Mouse (Mus musculus) neural tube, embryonic 12.5 days (tissue): ENCODE measurements at regions not wholly inside any gene's neighbourhood (a gene's known extent, or its start where the extent isn't known, plus 50 kb on each side); places are given as distances from the start of the nearest gene placed in this dataset.

Source experiments
- ATAC-seq: fragments of 200-750 bp; cut with Nextera tagmentation; 2 replicates; pipeline ENCODE4 v1.8.0; 2017; ENCODE audit warnings: low read depth, mild to moderate bottlenecking, moderate TSS enrichment, moderate library complexity; ENCODE audit not compliant: low FRiP score
- H3K27ac ChIP-seq: fragments of 300-500 bp; sonication (generic); 2 replicates; pipeline ENCODE4 v1.5.1; 2016
- H3K27me3 ChIP-seq: fragments of 300-500 bp; sonication (generic); replicated peaks from 2 replicates; pipeline ENCODE4 v1.6.1; 2016; ENCODE audit warnings: mild to moderate bottlenecking
- H3K36me3 ChIP-seq: fragments of 300-500 bp; sonication (generic); 2 replicates; pipeline ENCODE4 v1.6.1; 2016; ENCODE audit warnings: mild to moderate bottlenecking
- H3K4me1 ChIP-seq: fragments of 300-500 bp; sonication (generic); 2 replicates; pipeline ENCODE4 v1.6.1; 2016
- H3K4me2 ChIP-seq: fragments of 300-500 bp; sonication (generic); replicated peaks from 2 replicates; pipeline ENCODE4 v1.6.1; 2016; ENCODE audit warnings: mild to moderate bottlenecking
- H3K4me3 ChIP-seq: fragments of 300-500 bp; sonication (generic); 2 replicates; pipeline ENCODE4 v1.5.1; 2016
- H3K9ac ChIP-seq: fragments of 300-500 bp; sonication (generic); 2 replicates; pipeline ENCODE4 v1.6.1; 2016; ENCODE audit warnings: mild to moderate bottlenecking
- H3K9me3 ChIP-seq: fragments of 300-500 bp; sonication (generic); 2 replicates; pipeline ENCODE4 v1.6.1; 2016; ENCODE audit warnings: mild to moderate bottlenecking
- WGBS: fragments of 180-500 bp; shearing (Covaris S2); methylation state at CpG from one replicate; pipeline ENCODE4 v1.1.7; 2016; 5-methylcytosine and 5-hydroxymethylcytosine counted together

- no peak for ATAC-seq
- Histone ChIP-seq H3K9me3 (no peaks in the 10 kb centered on the region), H3K36me3 (no peaks in the 10 kb centered on the region), H3K27me3 (no peaks in the 10 kb centered on the region), H3K4me1 (no peaks in the 10 kb centered on the region), H3K27ac (no peak overlapping the region), H3K4me2 (no peak overlapping the region), H3K9ac (no peak overlapping the region), H3K4me3 (no peak overlapping the region)
- 64% methylated on average over 2 of the region's 2 CpGs for WGBS
Observed at GRCm38 (mm10) chr10:111579481-111579880, 73.4 kb downstream of the Phlda1 start.

GRCm38 (mm10) chr10:111580401-111581100, 74.5 kb downstream of the Phlda1 start:
- Histone ChIP-seq H3K4me3 (no peak overlapping the region), H3K27me3 (no peaks in the 10 kb centered on the region), H3K4me1 (no peaks in the 10 kb centered on the region), H3K4me2 (no peak overlapping the region), H3K9me3 (no peaks in the 10 kb centered on the region), H3K27ac (no peak overlapping the region), H3K36me3 (no peaks in the 10 kb centered on the region), H3K9ac (no peak overlapping the region)
- ATAC-seq: no peak
- 76% methylated on average over 11 of the region's 11 CpGs for WGBS

GRCm38 (mm10) chr10:111581847-111582246, 75.8 kb downstream of the Phlda1 start:
- Histone ChIP-seq H3K27me3 (no peaks in the 10 kb centered on the region), H3K9me3 (no peaks in the 10 kb centered on the region), H3K27ac (no peak overlapping the region), H3K4me1 (no peaks in the 10 kb centered on the region), H3K36me3 (no peaks in the 10 kb centered on the region), H3K4me3 (no peak overlapping the region), H3K9ac (no peak overlapping the region), H3K4me2 (no peak overlapping the region)
- 81% methylated on average over 3 of the region's 3 CpGs for WGBS
- ATAC-seq: no peak

- no peak overlapping the region for H3K9ac ChIP-seq
- 81% methylated on average over 14 of the region's 14 CpGs for WGBS
- H3K4me3 ChIP-seq: no peak overlapping the region
- no peaks in the 10 kb centered on the region for H3K36me3 ChIP-seq
- no peak overlapping the region for H3K27ac ChIP-seq
- no peak for ATAC-seq
- H3K4me1 ChIP-seq: no peaks in the 10 kb centered on the region
- H3K9me3 ChIP-seq: no peaks in the 10 kb centered on the region
- no peak overlapping the region for H3K4me2 ChIP-seq
- H3K27me3 ChIP-seq: no peaks in the 10 kb centered on the region
Observed at GRCm38 (mm10) chr10:111582321-111583123, 76.4 kb downstream of the Phlda1 start.

GRCm38 (mm10) chr10:111583124-111583743, 77.1 kb downstream of the Phlda1 start:
- Histone ChIP-seq H3K4me1 (no peaks in the 10 kb centered on the region), H3K4me3 (no peak overlapping the region), H3K27ac (no peak overlapping the region), H3K27me3 (no peaks in the 10 kb centered on the region), H3K36me3 (no peaks in the 10 kb centered on the region), H3K4me2 (no peak overlapping the region), H3K9ac (no peak overlapping the region), H3K9me3 (no peaks in the 10 kb centered on the region)
- no peak for ATAC-seq
- 96% methylated on average over 20 of the region's 20 CpGs for WGBS

GRCm38 (mm10) chr10:111583744-111584152, 77.7 kb downstream of the Phlda1 start:
- H3K4me3 ChIP-seq: no peak overlapping the region
- no peak for ATAC-seq
- no peaks in the 10 kb centered on the region for H3K27me3 ChIP-seq
- no peaks in the 10 kb centered on the region for H3K4me1 ChIP-seq
- H3K36me3 ChIP-seq: no peaks in the 10 kb centered on the region
- WGBS: 89% methylated on average over 5 of the region's 5 CpGs
- no peak overlapping the region for H3K4me2 ChIP-seq
- H3K9ac ChIP-seq: no peak overlapping the region
- H3K9me3 ChIP-seq: no peaks in the 10 kb centered on the region
- H3K27ac ChIP-seq: no peak overlapping the region

GRCm38 (mm10) chr10:111587891-111588611, 82.0 kb downstream of the Phlda1 start:
- H3K4me2 ChIP-seq: no peak overlapping the region
- no peak overlapping the region for H3K4me3 ChIP-seq
- no peak overlapping the region for H3K9ac ChIP-seq
- H3K4me1 ChIP-seq: no peaks in the 10 kb centered on the region
- H3K27me3 ChIP-seq: no peaks in the 10 kb centered on the region
- no peak overlapping the region for H3K27ac ChIP-seq
- H3K9me3 ChIP-seq: no peaks in the 10 kb centered on the region
- H3K36me3 ChIP-seq: no peaks in the 10 kb centered on the region
- whole genome bisulfite sequencing: 52% methylated on average over 4 of the region's 4 CpGs
- no peak for ATAC-seq

GRCm38 (mm10) chr10:111589186-111589585, 83.1 kb downstream of the Phlda1 start:
- Histone ChIP-seq H3K9me3 (no peaks in the 10 kb centered on the region), H3K27me3 (no peaks in the 10 kb centered on the region)
- 62% methylated on average over 3 of the region's 3 CpGs for WGBS

GRCm38 (mm10) chr10:111592416-111593149, 86.5 kb downstream of the Phlda1 start:
- H3K27ac ChIP-seq: no peak overlapping the region
- H3K4me1 ChIP-seq: no peaks in the 10 kb centered on the region
- WGBS: 76% methylated on average over 2 of the region's 2 CpGs
- no peaks in the 10 kb centered on the region for H3K36me3 ChIP-seq
- H3K4me3 ChIP-seq: no peak overlapping the region
- no peaks in the 10 kb centered on the region for H3K27me3 ChIP-seq
- no peak overlapping the region for H3K9ac ChIP-seq
- H3K4me2 ChIP-seq: no peak overlapping the region
- no peak for ATAC-seq
- H3K9me3 ChIP-seq: no peaks in the 10 kb centered on the region

More at GRCm38 (mm10) chr10:111589186-111589585, 83.1 kb downstream of the Phlda1 start:
- H3K36me3 ChIP-seq: no peaks in the 10 kb centered on the region
- H3K9ac ChIP-seq: no peak overlapping the region
- H3K4me3 ChIP-seq: no peak overlapping the region
- no peak overlapping the region for H3K27ac ChIP-seq
- no peak overlapping the region for H3K4me2 ChIP-seq
- H3K4me1 ChIP-seq: no peaks in the 10 kb centered on the region
- ATAC-seq: no peak

- ATAC-seq: no peak
- Histone ChIP-seq H3K27ac (no peak overlapping the region), H3K27me3 (no peaks in the 10 kb centered on the region), H3K4me3 (no peak overlapping the region), H3K9me3 (no peaks in the 10 kb centered on the region), H3K4me1 (no peaks in the 10 kb centered on the region), H3K9ac (no peak overlapping the region), H3K4me2 (no peak overlapping the region), H3K36me3 (no peaks in the 10 kb centered on the region)
- WGBS: 97% methylated on average over 2 of the region's 2 CpGs
Observed at GRCm38 (mm10) chr10:111593280-111593679, 87.2 kb downstream of the Phlda1 start.

GRCm38 (mm10) chr10:111594171-111594570, 88.1 kb downstream of the Phlda1 start:
- Histone ChIP-seq H3K36me3 (no peaks in the 10 kb centered on the region), H3K4me1 (no peaks in the 10 kb centered on the region), H3K27me3 (no peaks in the 10 kb centered on the region), H3K4me3 (no peak overlapping the region), H3K27ac (no peak overlapping the region), H3K9me3 (no peaks in the 10 kb centered on the region), H3K4me2 (no peak overlapping the region), H3K9ac (no peak overlapping the region)
- WGBS: 96% methylated on average over 11 of the region's 11 CpGs
- no peak for ATAC-seq
